Mouse (Mus musculus) gastrocnemius, adult 8-10 months (tissue): ENCODE results near the gene Zfp952. TPM values are rescaled to one million over a fixed set of nuclear protein-coding genes. Genes with fewer than 3 reads are reported as not detected.
"Not testable (repeated sequence)": the region's sequence is repeated elsewhere in the genome, so short reads cannot be mapped to it uniquely, and the experiment has no call there.

Experiments
- DNase-seq, 2 experiments: peaks; one replicate each; pipeline ENCODE4 v3.0.0; 2022; ENCODE audit warnings: low spot score in 2 of 2
- total RNA-seq, 4 experiments: library from RNA; stranded (reverse); gene quantifications; 2 replicates each; pipeline ENCODE4 v1.2.4; 2022

Gene Zfp952
- total RNA-seq: 1 to 10 TPM; 3.7 to 4.0 (median 3.9) TPM

- peak; percentile 73 to 76 for DNase-seq
Measured at GRCm38 (mm10) chr17:32992699-32993474, at the start of gene Zfp952. Gene Zfp952, plus strand, starts transcription at chr17:32993129.

- no peak for DNase-seq
Measured at GRCm38 (mm10) chr17:32943661-32944060, 49.3 kb upstream of the Zfp952 start.

- DNase-seq: no peak
Measured at GRCm38 (mm10) chr17:32944402-32945035, 48.4 kb upstream of the Zfp952 start.

GRCm38 (mm10) chr17:32946716-32947115, 46.2 kb upstream of the Zfp952 start:
- DNase-seq: no peak

GRCm38 (mm10) chr17:32947215-32947914, 45.6 kb upstream of the Zfp952 start, which contains the start of gene Cyp4f13:
Gene Cyp4f13, minus strand, starts transcription at chr17:32947402.
- DNase-seq: peak; percentile 94 to 95

GRCm38 (mm10) chr17:32950136-32950535, 42.8 kb upstream of the Zfp952 start:
- no peak for DNase-seq

- no peak for DNase-seq
Measured at GRCm38 (mm10) chr17:32951006-32951405, 41.9 kb upstream of the Zfp952 start.

GRCm38 (mm10) chr17:32951441-32951840, 41.5 kb upstream of the Zfp952 start:
- DNase-seq: peak; percentile 38 to 59

- DNase-seq: no peak
Measured at GRCm38 (mm10) chr17:32965253-32965622, 27.7 kb upstream of the Zfp952 start.

- DNase-seq: peak; percentile 83 to 86
Measured at GRCm38 (mm10) chr17:32965623-32966290, 27.2 kb upstream of the Zfp952 start, which contains the start of gene Zfp472. Gene Zfp472, plus strand, starts transcription at chr17:32965814.

GRCm38 (mm10) chr17:32981361-32981760, 11.6 kb upstream of the Zfp952 start:
- DNase-seq: no peak

GRCm38 (mm10) chr17:32986301-32986700, 6.6 kb upstream of the Zfp952 start:
- no peak for DNase-seq

GRCm38 (mm10) chr17:32991965-32992698, 797 bp upstream of the Zfp952 start:
- no peak for DNase-seq

GRCm38 (mm10) chr17:32998492-32998891, 5.6 kb downstream of the Zfp952 start:
- DNase-seq: no peak

GRCm38 (mm10) chr17:33008337-33008736, 15.4 kb downstream of the Zfp952 start:
- DNase-seq: no peak

GRCm38 (mm10) chr17:33020434-33020833, 27.5 kb downstream of the Zfp952 start:
- not testable (repeated sequence) for DNase-seq

- no peak for DNase-seq
Measured at GRCm38 (mm10) chr17:33032376-33032775, 39.4 kb downstream of the Zfp952 start.

- peak; percentile 54 to 58 for DNase-seq
Measured at GRCm38 (mm10) chr17:33032900-33033891, 40.3 kb downstream of the Zfp952 start, which contains the start of gene Zfp763. Gene Zfp763, minus strand, starts transcription at chr17:33033402.
